Mouse (Mus musculus): ENCODE results near the gene Ccdc162. TPM values are rescaled to one million over a fixed set of nuclear protein-coding genes. Genes with fewer than 3 reads are reported as not detected.
A peak's percentile ranks its signal among the peaks of the same experiment; 100 is the strongest.

The Ccdc162 gene
- polyA plus RNA-seq, 1 experiment, result 4.3 TPM

- WGBS, result 89% methylated on average over 4 of the region's 4 CpGs
- TF ChIP-seq CTCF (IDR thresholded peaks at IDR 0.05; ENCODE audit: control insufficient read depth, insufficient read depth, low read length) (no peak), POLR2A (IDR thresholded peaks at IDR 0.05; ENCODE audit: borderline replicate concordance, control insufficient read depth, low read depth, low read length) (no peak)
- H3K4me3 ChIP-seq (replicated peaks; ENCODE audit: control insufficient read depth, low read depth, low read length), result no peak overlapping the region
- no peaks in the 10 kb centered on the region; the same call in 1 of the 2 replicates for H3K4me1 ChIP-seq (ENCODE audit: control insufficient read depth, insufficient read depth, low read length)
- H3K27ac ChIP-seq (ENCODE audit: control insufficient read depth, insufficient read depth, low read depth, low read length, poor library complexity), result no peak overlapping the region
Measured at GRCm38 (mm10) chr10:41537226-41537982, 179.0 kb downstream of the Ccdc162 start.

- 32% methylated on average over 1 of the region's 1 CpGs for WGBS
- no peaks in the 10 kb centered on the region; the same call in 1 of the 2 replicates for H3K4me1 ChIP-seq (ENCODE audit: control insufficient read depth, insufficient read depth, low read length)
- TF ChIP-seq CTCF (IDR thresholded peaks at IDR 0.05; ENCODE audit: control insufficient read depth, insufficient read depth, low read length), result no peak
- no peak for TF ChIP-seq POLR2A (IDR thresholded peaks at IDR 0.05; ENCODE audit: borderline replicate concordance, control insufficient read depth, low read depth, low read length)
- H3K4me3 ChIP-seq (replicated peaks; ENCODE audit: control insufficient read depth, low read depth, low read length), result no peak overlapping the region
- H3K27ac ChIP-seq (ENCODE audit: control insufficient read depth, insufficient read depth, low read depth, low read length, poor library complexity), result no peak overlapping the region
Measured at GRCm38 (mm10) chr10:41536714-41537113, 179.7 kb downstream of the Ccdc162 start.

- TF ChIP-seq CTCF (IDR thresholded peaks at IDR 0.05; ENCODE audit: control insufficient read depth, insufficient read depth, low read length) (no peak), POLR2A (IDR thresholded peaks at IDR 0.05; ENCODE audit: borderline replicate concordance, control insufficient read depth, low read depth, low read length) (no peak)
- no peaks in the 10 kb centered on the region; the same call in 1 of the 2 replicates for H3K4me1 ChIP-seq (ENCODE audit: control insufficient read depth, insufficient read depth, low read length)
- H3K27ac ChIP-seq (ENCODE audit: control insufficient read depth, insufficient read depth, low read depth, low read length, poor library complexity), result no peak overlapping the region
- no peak overlapping the region for H3K4me3 ChIP-seq (replicated peaks; ENCODE audit: control insufficient read depth, low read depth, low read length)
- 80% methylated on average over 2 of the region's 2 CpGs for WGBS
Measured at GRCm38 (mm10) chr10:41535991-41536390, 180.4 kb downstream of the Ccdc162 start.

GRCm38 (mm10) chr10:41529972-41530371 is 186.5 kb downstream of the Ccdc162 start:
- H3K27ac ChIP-seq (ENCODE audit: control insufficient read depth, insufficient read depth, low read depth, low read length, poor library complexity), result no peak overlapping the region
- WGBS, result 25% methylated on average over 5 of the region's 5 CpGs
- TF ChIP-seq CTCF (IDR thresholded peaks at IDR 0.05; ENCODE audit: control insufficient read depth, insufficient read depth, low read length), result no peak
- TF ChIP-seq POLR2A (IDR thresholded peaks at IDR 0.05; ENCODE audit: borderline replicate concordance, control insufficient read depth, low read depth, low read length), result no peak
- no peak overlapping the region for H3K4me3 ChIP-seq (replicated peaks; ENCODE audit: control insufficient read depth, low read depth, low read length)
- no peaks in the 10 kb centered on the region; the same call in 1 of the 2 replicates for H3K4me1 ChIP-seq (ENCODE audit: control insufficient read depth, insufficient read depth, low read length)

GRCm38 (mm10) chr10:41525696-41526095 is 190.7 kb downstream of the Ccdc162 start:
- no peak for TF ChIP-seq CTCF (IDR thresholded peaks at IDR 0.05; ENCODE audit: control insufficient read depth, insufficient read depth, low read length)
- no peak for TF ChIP-seq POLR2A (IDR thresholded peaks at IDR 0.05; ENCODE audit: borderline replicate concordance, control insufficient read depth, low read depth, low read length)
- 69% methylated on average over 1 of the region's 1 CpGs for WGBS
- H3K4me1 ChIP-seq (ENCODE audit: control insufficient read depth, insufficient read depth, low read length), result peaks cover 3% of the 10 kb centered on the region; the same call in 1 of the 2 replicates
- no peak overlapping the region for H3K4me3 ChIP-seq (replicated peaks; ENCODE audit: control insufficient read depth, low read depth, low read length)
- H3K27ac ChIP-seq (ENCODE audit: control insufficient read depth, insufficient read depth, low read depth, low read length, poor library complexity), result no peak overlapping the region

GRCm38 (mm10) chr10:41523386-41523785 is 193.0 kb downstream of the Ccdc162 start:
- H3K4me1 ChIP-seq (ENCODE audit: control insufficient read depth, insufficient read depth, low read length), result peaks cover 3% of the 10 kb centered on the region; the same call in 1 of the 2 replicates
- WGBS, result 16% methylated on average over 3 of the region's 3 CpGs
- TF ChIP-seq POLR2A (IDR thresholded peaks at IDR 0.05; ENCODE audit: borderline replicate concordance, control insufficient read depth, low read depth, low read length), result no peak
- no peak for TF ChIP-seq CTCF (IDR thresholded peaks at IDR 0.05; ENCODE audit: control insufficient read depth, insufficient read depth, low read length)
- H3K4me3 ChIP-seq (replicated peaks; ENCODE audit: control insufficient read depth, low read depth, low read length), result no peak overlapping the region
- no peak overlapping the region; the same call in 1 of the 2 replicates for H3K27ac ChIP-seq (ENCODE audit: control insufficient read depth, insufficient read depth, low read depth, low read length, poor library complexity)

- Histone ChIP-seq H3K27ac (ENCODE audit: control insufficient read depth, insufficient read depth, low read depth, low read length, poor library complexity) (no peak overlapping the region), H3K4me1 (ENCODE audit: control insufficient read depth, insufficient read depth, low read length) (peaks cover 3% of the 10 kb centered on the region; the same call in 1 of the 2 replicates), H3K4me3 (replicated peaks; ENCODE audit: control insufficient read depth, low read depth, low read length) (peak overlapping the region; percentile 96)
- no peak for TF ChIP-seq POLR2A (IDR thresholded peaks at IDR 0.05; ENCODE audit: borderline replicate concordance, control insufficient read depth, low read depth, low read length)
- no peak for TF ChIP-seq CTCF (IDR thresholded peaks at IDR 0.05; ENCODE audit: control insufficient read depth, insufficient read depth, low read length)
- WGBS, result 1% methylated on average over 5 of the region's 5 CpGs
Measured at GRCm38 (mm10) chr10:41520410-41520673, 196.1 kb downstream of the Ccdc162 start.

GRCm38 (mm10) chr10:41519640-41520409 is 196.6 kb downstream of the Ccdc162 start:
- Histone ChIP-seq H3K4me3 (replicated peaks; ENCODE audit: control insufficient read depth, low read depth, low read length) (peak overlapping the region; percentile 96), H3K4me1 (ENCODE audit: control insufficient read depth, insufficient read depth, low read length) (peaks cover 3% of the 10 kb centered on the region; the same call in 1 of the 2 replicates), H3K27ac (ENCODE audit: control insufficient read depth, insufficient read depth, low read depth, low read length, poor library complexity) (peak overlapping the region; percentile 96)
- TF ChIP-seq CTCF (IDR thresholded peaks at IDR 0.05; ENCODE audit: control insufficient read depth, insufficient read depth, low read length), result no peak
- TF ChIP-seq POLR2A (IDR thresholded peaks at IDR 0.05; ENCODE audit: borderline replicate concordance, control insufficient read depth, low read depth, low read length), result no peak
- under 1% methylated on average over 65 of the region's 65 CpGs for WGBS
